Mouse (Mus musculus) embryo, embryonic 10.5 days (tissue): Measurements from ENCODE around the gene Zbtb34.
A peak's percentile ranks its signal among the peaks of the same experiment; 100 is the strongest.

ENCODE experiments used
- DNase-seq: peaks from one replicate; pipeline ENCODE4 v3.0.0-alpha.2; 2015; ENCODE audit warnings: low spot score

Zbtb34 gene

DNA sequence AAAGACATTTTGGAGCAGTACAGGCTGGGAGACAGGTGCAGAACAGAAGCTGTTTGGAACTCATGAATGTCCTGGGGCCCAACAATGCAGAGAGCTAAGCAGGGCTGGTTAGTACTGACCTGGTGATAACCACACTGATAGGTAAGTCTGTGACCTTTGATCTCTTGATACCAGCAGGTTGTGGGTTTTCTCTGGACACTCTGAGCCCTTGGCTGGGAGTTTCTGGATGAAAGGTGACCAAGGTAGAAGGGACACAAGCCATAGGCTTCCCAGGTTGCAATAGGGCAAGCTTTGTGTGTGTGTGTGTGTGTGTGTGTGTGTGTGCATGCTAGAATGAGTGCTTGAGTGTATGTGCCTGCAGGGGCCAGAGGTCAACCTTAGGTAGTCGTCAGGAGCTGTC is 15.7 kb upstream of the Zbtb34 start:
- no peak for DNase-seq

DNA sequence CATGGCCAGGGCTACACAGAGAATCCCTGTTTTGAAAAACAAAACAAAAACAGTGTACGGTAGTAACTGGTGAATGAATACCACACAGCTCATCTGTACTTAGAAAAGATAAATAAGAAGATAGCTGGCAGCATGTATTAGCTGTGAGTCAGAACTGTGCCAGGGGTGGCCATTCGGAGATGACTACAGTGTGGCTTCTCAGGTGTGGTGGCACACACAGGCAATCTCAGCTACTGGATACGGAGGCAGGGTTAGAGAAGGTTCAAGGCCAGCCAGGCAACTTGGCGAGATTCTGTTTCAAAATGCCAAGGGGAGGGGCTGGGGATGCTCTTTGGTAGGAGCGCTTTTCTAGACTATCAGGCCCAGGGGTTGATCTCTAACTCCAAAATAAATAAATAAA is 14.6 kb upstream of the Zbtb34 start:
- DNase-seq, result no peak

GRCm38 (mm10) chr2:33444862-33445261 is 13.7 kb upstream of the Zbtb34 start:
- DNase-seq, result no peak

DNA sequence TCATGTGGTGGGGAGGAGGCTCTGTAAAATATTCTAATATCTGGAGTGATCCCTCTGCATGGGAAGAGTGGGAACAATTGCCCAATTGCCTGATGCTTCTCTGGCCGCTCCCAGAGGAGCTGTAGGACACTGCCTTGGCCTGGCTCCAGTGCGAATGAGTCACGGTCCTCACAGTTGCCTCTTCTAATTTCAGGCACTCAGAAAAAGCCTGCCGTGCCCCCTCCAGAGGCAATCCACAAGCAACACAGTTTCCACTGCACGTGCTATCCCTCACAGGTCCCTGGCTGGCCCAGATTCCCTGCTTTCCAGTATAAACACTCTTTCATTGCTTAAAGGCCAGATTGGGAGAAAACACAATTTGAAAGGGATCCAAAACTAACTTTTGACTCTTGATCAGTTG is 13.2 kb upstream of the Zbtb34 start:
- DNase-seq, result no peak

GRCm38 (mm10) chr2:33442701-33443100 is 11.6 kb upstream of the Zbtb34 start:
- no peak for DNase-seq

DNA sequence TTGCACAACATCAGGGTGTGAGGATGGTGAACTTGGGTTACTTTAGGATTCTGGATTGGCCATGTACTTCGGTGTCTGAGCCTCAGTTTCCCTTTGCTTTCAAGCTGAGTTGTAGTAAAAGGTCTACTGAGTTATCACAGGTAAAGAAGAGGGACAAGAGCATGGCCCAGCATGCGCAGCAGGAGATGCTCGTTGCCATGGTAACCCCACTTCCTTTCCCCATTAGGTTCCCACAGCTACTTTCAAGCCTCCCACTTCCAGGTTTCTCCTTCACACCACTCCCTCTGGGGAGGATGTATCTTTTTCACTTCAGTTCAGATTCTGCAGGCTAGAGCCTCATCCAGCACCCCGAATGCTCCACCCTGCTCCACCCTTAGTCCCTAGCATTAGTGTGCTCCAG is 9.8 kb upstream of the Zbtb34 start:
- DNase-seq, result no peak

- no peak for DNase-seq
These were observed 9.0 kb upstream of the Zbtb34 start for GRCm38 (mm10) chr2:33439980-33440670.

DNA sequence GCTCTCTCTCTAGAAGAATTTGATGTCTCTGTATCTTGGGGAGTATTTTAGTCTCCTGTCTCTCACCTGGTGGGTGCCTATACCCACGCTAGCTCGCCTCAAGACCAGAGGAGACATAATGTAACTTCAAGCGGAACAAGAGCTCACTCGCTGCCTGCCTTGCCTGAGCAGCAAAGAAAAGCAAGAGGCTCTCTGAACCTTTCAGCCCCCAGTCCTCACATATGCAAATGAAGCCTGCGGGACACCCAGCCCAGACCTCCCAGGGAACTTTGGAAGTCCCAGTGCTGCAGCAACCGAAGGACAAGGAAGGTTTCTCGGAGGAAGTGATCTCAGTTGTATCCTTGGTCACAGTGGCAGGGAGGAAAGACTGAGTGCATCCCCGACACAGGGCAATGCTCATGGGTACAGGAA is 8.4 kb upstream of the Zbtb34 start:
- peak; percentile 58 for DNase-seq

- peak; percentile 78 for DNase-seq
These were observed 7.3 kb upstream of the Zbtb34 start for GRCm38 (mm10) chr2:33438377-33438776.

GRCm38 (mm10) chr2:33437184-33437583 is 6.1 kb upstream of the Zbtb34 start:
- DNase-seq, result no peak

- peak; percentile 56 for DNase-seq
These were observed 5.0 kb upstream of the Zbtb34 start for GRCm38 (mm10) chr2:33436035-33436580.

DNA sequence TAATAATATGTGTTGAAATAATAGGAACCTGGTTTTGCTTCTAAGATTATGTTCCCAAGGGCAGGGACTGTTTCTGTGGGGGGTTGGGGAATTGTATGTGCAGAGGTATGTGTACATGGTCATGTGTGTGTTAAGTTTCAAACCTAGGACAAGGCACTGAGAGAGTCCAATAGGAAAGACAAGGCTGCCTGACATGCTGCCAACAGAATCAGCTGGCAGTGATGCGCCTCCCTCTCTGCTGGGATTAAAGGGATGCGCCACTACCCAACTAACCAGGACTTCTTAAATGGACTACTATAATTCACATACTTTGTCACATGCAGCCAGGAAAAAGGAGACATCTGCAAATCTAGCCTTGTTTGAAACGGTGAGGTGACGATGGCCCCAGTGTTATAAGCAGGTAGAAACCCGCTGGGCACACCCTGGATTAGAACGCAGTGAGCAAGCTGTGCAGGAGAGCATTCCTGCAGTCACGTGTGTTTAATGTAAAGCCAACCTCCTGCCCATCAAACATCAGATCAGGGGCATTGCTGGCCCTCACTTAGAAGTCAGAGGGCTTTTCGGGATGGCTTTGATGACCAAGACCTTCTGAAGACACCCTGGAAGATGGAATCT is 4.0 kb upstream of the Zbtb34 start:
- no peak for DNase-seq

DNA sequence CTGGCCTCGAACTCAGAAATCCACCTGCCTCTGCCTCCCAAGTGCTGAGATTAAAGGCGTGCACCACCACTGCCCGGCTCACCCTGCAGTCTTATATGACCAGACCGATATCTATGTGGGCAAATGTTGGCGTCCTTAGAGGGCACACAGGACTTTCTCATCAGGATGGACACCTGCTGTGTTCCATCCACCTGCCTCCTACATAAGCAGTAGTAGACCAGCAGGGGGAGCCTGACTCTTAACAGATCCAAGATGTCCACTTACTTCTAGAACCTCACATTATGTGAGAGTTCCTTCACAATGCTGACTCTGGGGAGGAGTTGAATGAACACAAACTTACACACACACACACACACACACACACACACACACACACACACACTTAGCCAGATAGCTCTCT is 1.8 kb upstream of the Zbtb34 start:
- DNase-seq, result peak; percentile 80

- no peak for DNase-seq
These were observed 898 bp downstream of the Zbtb34 start for GRCm38 (mm10) chr2:33430081-33430770.

DNA sequence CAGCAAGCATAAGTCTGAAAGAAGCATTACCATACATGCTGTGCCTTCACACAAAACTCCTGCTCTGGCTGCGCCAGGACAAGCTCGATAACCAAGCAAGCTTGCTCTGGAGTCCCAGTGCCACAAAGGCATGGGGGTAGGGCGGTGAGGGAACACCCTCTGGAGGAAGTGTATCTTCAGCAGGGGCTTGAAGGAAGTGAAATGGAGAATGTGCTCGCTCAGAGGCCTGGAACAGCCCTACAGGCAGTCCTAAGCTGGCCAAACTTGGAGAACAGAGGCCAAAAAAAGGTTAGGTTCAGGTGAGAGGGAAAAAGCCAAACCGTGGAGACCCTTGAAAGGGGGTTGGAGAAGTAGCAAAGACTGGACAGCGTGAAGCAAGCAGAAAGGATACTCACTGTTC is 1.8 kb downstream of the Zbtb34 start:
- no peak for DNase-seq

DNA sequence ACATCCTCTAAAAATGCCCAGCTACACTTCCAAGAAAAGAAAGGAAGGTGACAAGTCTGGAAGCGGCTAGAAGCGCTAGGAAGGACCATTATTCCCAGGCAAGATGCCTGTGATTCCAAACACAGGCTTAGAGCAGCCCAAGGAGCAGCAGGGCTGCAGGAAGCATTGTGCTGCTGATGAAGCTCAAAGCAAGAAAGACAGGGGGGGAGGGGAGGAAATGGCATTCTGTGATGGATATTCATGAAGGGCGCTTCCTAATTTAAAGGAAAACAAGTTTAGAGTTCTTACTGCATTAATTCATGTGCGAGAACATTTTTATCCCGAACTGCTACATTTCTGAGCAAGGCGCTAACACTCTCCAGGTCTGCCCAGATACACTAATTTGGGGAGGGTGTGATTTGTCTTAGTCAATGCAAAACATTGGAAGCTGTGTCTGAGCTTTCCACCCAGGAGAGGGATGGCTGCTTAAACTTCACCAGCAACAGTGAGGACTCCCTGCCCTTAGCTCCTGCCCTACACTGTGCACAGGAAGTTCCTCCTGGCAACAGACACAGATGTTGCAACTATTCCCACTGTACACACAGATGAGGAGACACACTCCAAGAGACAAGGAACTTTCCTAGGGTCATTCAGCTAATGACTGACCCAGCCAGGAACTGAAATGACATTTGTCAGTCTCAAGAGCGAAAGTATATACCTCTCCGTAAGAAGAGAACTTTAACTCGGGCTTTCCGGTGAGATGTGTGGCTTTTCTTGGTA is 4.3 kb downstream of the Zbtb34 start:
- DNase-seq, result no peak

- DNase-seq, result no peak
These were observed 13.7 kb downstream of the Zbtb34 start for GRCm38 (mm10) chr2:33417454-33417853.

- no peak for DNase-seq
These were observed 17.1 kb downstream of the Zbtb34 start for GRCm38 (mm10) chr2:33414019-33414418.

GRCm38 (mm10) chr2:33412111-33412510 is 19.0 kb downstream of the Zbtb34 start:
- DNase-seq, result no peak

DNA sequence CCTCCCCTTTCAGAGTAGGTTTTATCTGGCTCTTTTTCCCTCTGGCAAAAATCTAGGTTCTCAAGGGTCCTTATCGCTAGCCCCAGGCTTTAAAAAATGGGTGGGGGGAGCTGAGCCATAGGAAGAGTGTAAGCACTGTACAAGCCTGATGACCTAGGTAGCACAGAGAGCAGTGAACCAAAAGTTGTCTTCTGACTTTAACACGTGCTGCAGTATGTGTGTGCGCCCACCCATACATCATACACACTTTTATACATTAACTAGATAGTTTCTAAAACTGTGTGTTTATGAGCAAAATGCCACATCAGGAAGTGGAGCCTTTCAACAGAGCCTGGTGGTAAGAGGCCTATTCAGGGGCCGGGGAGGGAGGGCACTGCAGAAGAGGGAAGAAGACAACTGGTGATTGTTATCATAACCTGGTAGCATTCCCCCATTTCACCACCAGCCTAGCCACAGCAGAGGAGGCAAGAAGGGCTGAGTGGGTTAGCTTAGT is 27.6 kb downstream of the Zbtb34 start:
- DNase-seq, result no peak

GRCm38 (mm10) chr2:33402638-33403037 is 28.5 kb downstream of the Zbtb34 start:
- DNase-seq, result no peak

- DNase-seq, result peak; percentile 81
These were observed 28.9 kb downstream of the Zbtb34 start for GRCm38 (mm10) chr2:33402236-33402635.
